16 mouse cellular contexts compared by ENCODE assay signal in the genomic region with DNA sequence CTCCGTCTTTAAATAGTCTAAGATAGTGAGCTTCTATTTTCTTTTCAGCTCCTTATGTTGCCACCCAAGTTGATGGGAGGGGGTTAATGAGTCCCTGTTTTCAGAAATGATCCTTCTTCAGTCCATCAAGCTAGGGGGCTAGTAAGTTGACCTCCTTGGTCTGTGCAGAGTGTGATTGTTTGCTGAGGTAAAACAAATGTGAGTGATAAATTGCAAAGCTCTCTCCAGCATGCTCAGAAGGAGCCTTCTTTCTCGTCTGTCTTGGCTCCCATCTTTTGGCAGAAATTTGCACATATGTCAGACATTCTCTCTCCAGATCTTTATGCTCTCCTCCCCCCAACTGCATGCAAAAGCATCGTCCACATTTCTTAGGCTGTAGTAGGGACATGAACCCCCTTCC.
DNase-seq lines count a peak whose midpoint lies in the region; ATAC-seq lines count a peak whose summit lies in the region.
"Had no signal": no experiment of that assay in that cellular context is flagged by ENCODE, and none has a peak within 500 bp of the region (broad histone marks: within the 10 kb centered on the region; RNA-seq: fewer than 3 reads in every experiment).

No protein-coding gene starts in this region.

- peak; percentile 38; the same call in 1 of the 2 replicates for ATAC-seq in hindbrain, embryonic 11.5 days (ENCODE audit: low FRiP score)
- no peak for ATAC-seq in hindbrain, embryonic 14.5 days (ENCODE audit: low FRiP score)
- ATAC-seq: inflammation-experienced regulatory T-cells, adult 6 months had no signal

- DNase-seq in hindbrain, embryonic 11.5 days (ENCODE audit: low spot score): no peak
- no peak for DNase-seq in hindbrain, embryonic 10.5 days (ENCODE audit: low spot score)
- peak; percentile 26 to 36 for DNase-seq in right cerebral cortex, postnatal 10 days (ENCODE audit: low spot score in 2 of 2)
- no peak for DNase-seq in right cerebral cortex, postnatal 4 days
- no peak for DNase-seq in hindbrain, embryonic 14.5 days (ENCODE audit: low spot score)
- DNase-seq in retina, postnatal 1 day: peak; percentile 4
- no peak for DNase-seq in kidney, postnatal 14 days
- no peak for DNase-seq in cerebellum, adult 9-10 months
- DNase-seq: gastrocnemius, postnatal 25 days; heart, postnatal 10 days had no signal

- H3K36me3 ChIP-seq in hindbrain, embryonic 11.5 days (ENCODE audit: control insufficient read depth, insufficient read depth, low read length): no peaks in the 10 kb centered on the region
- H3K36me3 ChIP-seq in hindbrain, embryonic 10.5 days: no peaks in the 10 kb centered on the region
- H3K36me3 ChIP-seq in hindbrain, embryonic 14.5 days (replicated peaks; ENCODE audit: control insufficient read depth, insufficient read depth): no peaks in the 10 kb centered on the region
- H3K36me3 ChIP-seq: embryonic facial prominence, embryonic 13.5 days; kidney, embryonic 15.5 days; stomach, embryonic 15.5 days had no signal

- no peak overlapping the region for H3K9ac ChIP-seq in hindbrain, embryonic 11.5 days (ENCODE audit: low read depth, low read length)
- no peak overlapping the region for H3K9ac ChIP-seq in hindbrain, embryonic 14.5 days
- H3K9ac ChIP-seq: embryonic facial prominence, embryonic 13.5 days; kidney, embryonic 15.5 days; stomach, embryonic 15.5 days had no signal

- H3K4me3 ChIP-seq in hindbrain, embryonic 11.5 days (ENCODE audit: low read depth, low read length): no peak overlapping the region
- H3K4me3 ChIP-seq in hindbrain, embryonic 10.5 days: no peak overlapping the region
- no peak overlapping the region for H3K4me3 ChIP-seq in hindbrain, embryonic 14.5 days (replicated peaks; ENCODE audit: low read length)
- H3K4me3 ChIP-seq: embryonic facial prominence, embryonic 13.5 days; kidney, embryonic 15.5 days; megakaryocyte, embryonic 14.5 days; stomach, embryonic 15.5 days had no signal

- H3K4me1 ChIP-seq in hindbrain, embryonic 11.5 days (replicated peaks; ENCODE audit: control insufficient read depth, insufficient read depth, low read length): no peaks in the 10 kb centered on the region
- H3K4me1 ChIP-seq in hindbrain, embryonic 10.5 days (replicated peaks): peaks cover 17% of the 10 kb centered on the region
- peaks cover 11% of the 10 kb centered on the region for H3K4me1 ChIP-seq in hindbrain, embryonic 14.5 days (replicated peaks; ENCODE audit: control insufficient read depth, insufficient read depth, low read length)
- H3K4me1 ChIP-seq: embryonic facial prominence, embryonic 13.5 days; megakaryocyte, embryonic 14.5 days; stomach, embryonic 15.5 days had no signal

- 38% methylated on average over 3 of the region's 3 CpGs for WGBS in hindbrain, embryonic 11.5 days
- WGBS in hindbrain, embryonic 10.5 days: 50% methylated on average over 3 of the region's 3 CpGs
- 25% methylated on average over 3 of the region's 3 CpGs for WGBS in hindbrain, embryonic 14.5 days

- H3K27me3 ChIP-seq in hindbrain, embryonic 11.5 days (ENCODE audit: control insufficient read depth, insufficient read depth, low read length): no peaks in the 10 kb centered on the region
- no peaks in the 10 kb centered on the region for H3K27me3 ChIP-seq in hindbrain, embryonic 10.5 days (ENCODE audit: insufficient read depth, poor library complexity, severe bottlenecking)
- no peaks in the 10 kb centered on the region for H3K27me3 ChIP-seq in hindbrain, embryonic 14.5 days (ENCODE audit: control insufficient read depth, insufficient read depth, low read length)
- H3K27me3 ChIP-seq: embryonic facial prominence, embryonic 13.5 days; kidney, embryonic 15.5 days; megakaryocyte, embryonic 14.5 days; stomach, embryonic 15.5 days had no signal

- no peaks in the 10 kb centered on the region for H3K9me3 ChIP-seq in hindbrain, embryonic 11.5 days (ENCODE audit: control insufficient read depth, low read length)
- H3K9me3 ChIP-seq in hindbrain, embryonic 10.5 days: no peaks in the 10 kb centered on the region
- no peaks in the 10 kb centered on the region for H3K9me3 ChIP-seq in hindbrain, embryonic 14.5 days (ENCODE audit: control insufficient read depth, low read length)
- H3K9me3 ChIP-seq: embryonic facial prominence, embryonic 13.5 days; kidney, embryonic 15.5 days; megakaryocyte, embryonic 14.5 days; stomach, embryonic 15.5 days had no signal

- no peak overlapping the region for H3K27ac ChIP-seq in hindbrain, embryonic 11.5 days (ENCODE audit: low read depth, low read length)
- H3K27ac ChIP-seq in hindbrain, embryonic 10.5 days: no peak overlapping the region
- 0 out of 2 replicates have a peak overlapping the region, but pooled peaks have one; percentile 7 for H3K27ac ChIP-seq in hindbrain, embryonic 14.5 days
- H3K27ac ChIP-seq: embryonic facial prominence, embryonic 13.5 days; kidney, embryonic 15.5 days; stomach, embryonic 15.5 days had no signal

- no peak overlapping the region for H3K4me2 ChIP-seq in hindbrain, embryonic 11.5 days (replicated peaks; ENCODE audit: low read depth, low read length)
- no peak overlapping the region for H3K4me2 ChIP-seq in hindbrain, embryonic 14.5 days (replicated peaks)
- H3K4me2 ChIP-seq: embryonic facial prominence, embryonic 13.5 days; kidney, embryonic 15.5 days; liver, embryonic 11.5 days; stomach, embryonic 15.5 days had no signal

Comparison
In these comparisons a context has a peak if more than half of its experiments do, and no peak if none do; other contexts are left out.
1. DNase-seq: peak in right cerebral cortex, postnatal 10 days (2 of 2) and retina, postnatal 1 day (single experiment); none in hindbrain, embryonic 11.5 days (single experiment), hindbrain, embryonic 10.5 days (single experiment), right cerebral cortex, postnatal 4 days (single experiment), hindbrain, embryonic 14.5 days (single experiment), kidney, postnatal 14 days (single experiment) and cerebellum, adult 9-10 months (single experiment).